ENCODE assay signal across 8 mouse cellular contexts in genomic region chr11:97702393-97702745, GRCm38 (mm10). TPM values are rescaled to one million over a fixed set of nuclear protein-coding genes. Genes with fewer than 3 reads are reported as not detected.
A peak's percentile ranks its signal among the peaks of the same experiment; 100 is the strongest.
DNase-seq lines count a peak whose midpoint lies in the region; ATAC-seq lines count a peak whose summit lies in the region.

No protein-coding gene starts in this region.

- H3K4me2 ChIP-seq in hindbrain, embryonic 11.5 days (replicated peaks; ENCODE audit: low read depth, low read length): peak overlapping the region; percentile 96

- H3K4me1 ChIP-seq in hindbrain, embryonic 11.5 days (replicated peaks; ENCODE audit: control insufficient read depth, insufficient read depth, low read length): peaks cover 14% of the 10 kb centered on the region

- H3K9me3 ChIP-seq in hindbrain, embryonic 11.5 days (ENCODE audit: control insufficient read depth, low read length): no peaks in the 10 kb centered on the region

- ATAC-seq in hindbrain, embryonic 11.5 days (ENCODE audit: low FRiP score): no peak

- H3K27ac ChIP-seq in hindbrain, embryonic 11.5 days (ENCODE audit: low read depth, low read length): peak overlapping the region; percentile 72; the same call in 1 of the 2 replicates

- H3K9ac ChIP-seq in hindbrain, embryonic 11.5 days (ENCODE audit: low read depth, low read length): peak overlapping the region; percentile 61

- WGBS in hindbrain, embryonic 11.5 days: under 1% methylated on average over 24 of the region's 24 CpGs

- H3K36me3 ChIP-seq in hindbrain, embryonic 11.5 days (ENCODE audit: control insufficient read depth, insufficient read depth, low read length): 0 out of 2 replicates have a peak, but pooled peaks cover 4% of the 10 kb centered on the region

- peak; percentile 54 for DNase-seq in MEL-GATA-1-ER (ENCODE audit: extremely low read depth, low read depth)
- peak; percentile 89 for DNase-seq in cerebellum, adult 8-10 months
- DNase-seq in forelimb bud, embryonic 11.5 days (ENCODE audit: low read depth, low spot score): peak; percentile 90
- peak; percentile 94 for DNase-seq in hindbrain, embryonic 11.5 days (ENCODE audit: low spot score)
- peak; percentile 94 to 96 for DNase-seq in layer of hippocampus, postnatal 14 days (ENCODE audit: low spot score in 2 of 2)
- peak; percentile 92 for DNase-seq in lung, postnatal 25 days (ENCODE audit: low spot score)
- DNase-seq in retina, adult 2 months (ENCODE audit: low read depth, low spot score): peak; percentile 69
- DNase-seq in thymus, postnatal 25 days: peak; percentile 87

- H3K4me3 ChIP-seq in hindbrain, embryonic 11.5 days (ENCODE audit: low read depth, low read length): peak overlapping the region; percentile 85

- H3K27me3 ChIP-seq in hindbrain, embryonic 11.5 days (ENCODE audit: control insufficient read depth, insufficient read depth, low read length): no peaks in the 10 kb centered on the region

RNA-seq across cellular contexts. Expression of gene Psmb3, which starts 0.8 kb away (rescaled TPM):
- 468 and 507 TPM in 2 replicates for polyA plus RNA-seq in hindbrain, embryonic 11.5 days (2014; fragmentation: Nextera tagmentation; extraction: Ambion mirVana)
- total RNA-seq in layer of hippocampus, postnatal 14 days (2021): 100 to 1,000 TPM; 140 to 149 TPM

RNA-seq across cellular contexts. Expression of gene Pcgf2, which starts 2.1 kb away (rescaled TPM):
- 16.9 and 18.6 TPM in 2 replicates for polyA plus RNA-seq in hindbrain, embryonic 11.5 days (2014; fragmentation: Nextera tagmentation; extraction: Ambion mirVana)
- 10 to 100 TPM; 29.9 to 32.7 TPM for total RNA-seq in layer of hippocampus, postnatal 14 days (2021)

RNA-seq across cellular contexts. Expression of gene Cisd3, which starts 16.7 kb away (rescaled TPM):
- polyA plus RNA-seq in hindbrain, embryonic 11.5 days (2014; fragmentation: Nextera tagmentation; extraction: Ambion mirVana): 11.8 and 14.8 TPM in 2 replicates
- total RNA-seq in layer of hippocampus, postnatal 14 days (2021): 10 to 100 TPM; 47.1 to 50.2 TPM

RNA-seq across cellular contexts. Expression of gene Mllt6, which starts 39.2 kb away (rescaled TPM):
- 4.1 and 4.2 TPM in 2 replicates for polyA plus RNA-seq in hindbrain, embryonic 11.5 days (2014; fragmentation: Nextera tagmentation; extraction: Ambion mirVana)
- 10 to 100 TPM; 72.8 to 83.8 TPM for total RNA-seq in layer of hippocampus, postnatal 14 days (2021)

RNA-seq across cellular contexts. Expression of gene Pip4k2b, which starts 42.1 kb away (rescaled TPM):
- polyA plus RNA-seq in hindbrain, embryonic 11.5 days (2014; fragmentation: Nextera tagmentation; extraction: Ambion mirVana): 2.9 and 3.4 TPM in 2 replicates
- 100 to 1,000 TPM; 115 to 118 TPM for total RNA-seq in layer of hippocampus, postnatal 14 days (2021)
